Mouse (Mus musculus) liver, postnatal 0 days (tissue): ENCODE data around the gene Sipa1l1.

Experiments used
- CTCF ChIP-seq: sonication (generic); IDR thresholded peaks from 2 replicates; pipeline ENCODE4 v1.5.1; 2016; ENCODE audit warnings: antibody characterized with exemption, low read depth
- EP300 ChIP-seq: IDR thresholded peaks from 2 replicates; pipeline ENCODE4 v1.6.1; 2016; ENCODE audit warnings: antibody characterized with exemption, low read depth, mild to moderate bottlenecking

DNA sequence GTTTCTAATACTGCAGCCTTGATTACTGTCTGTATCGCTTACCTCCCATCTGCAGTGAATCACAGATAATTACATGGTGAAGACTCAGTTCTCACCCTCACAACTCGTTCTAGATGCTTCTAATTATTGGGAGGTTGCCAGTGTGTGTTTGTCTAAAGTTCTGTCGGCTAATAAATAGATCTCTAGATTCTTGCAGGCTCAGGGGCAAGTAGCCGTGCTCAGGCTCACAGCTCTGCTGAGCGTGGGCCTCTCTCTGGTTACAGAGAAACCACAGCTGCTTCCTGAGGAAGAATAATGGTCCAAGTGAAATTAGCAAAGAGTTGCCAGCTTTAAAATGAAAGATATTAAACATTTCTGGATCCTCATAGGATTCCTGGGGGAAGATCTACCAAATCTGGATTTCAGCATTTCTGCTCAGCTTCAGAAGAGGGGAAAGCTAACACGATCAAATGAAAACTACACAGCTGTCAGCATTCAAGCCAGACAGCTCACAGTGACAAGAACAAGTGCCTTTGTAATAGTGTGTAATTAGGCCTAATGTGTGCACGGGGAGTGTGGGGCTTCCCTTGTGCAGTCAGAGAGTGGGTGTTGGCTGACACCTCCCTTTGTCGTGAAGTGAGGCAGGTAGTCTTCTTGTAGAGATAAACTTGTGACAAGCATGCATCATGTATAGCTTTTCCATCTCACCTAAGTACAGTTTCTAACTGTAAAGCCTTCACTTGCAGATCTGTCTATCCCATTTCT is 225.2 kb downstream of the Sipa1l1 start:
- TF ChIP-seq EP300 (no peak), CTCF (no peak)
